Mouse (Mus musculus) stomach, embryonic 14.5 days (tissue): ENCODE data around the gene 1500009C09Rik. TPM values are rescaled to one million over a fixed set of nuclear protein-coding genes. Genes with fewer than 3 reads are reported as not detected.

Experiments used
- ATAC-seq: fragments of 200-750 bp; cut with Nextera tagmentation; 2 replicates; pipeline ENCODE4 v1.8.0; 2017; ENCODE audit warnings: low read depth, moderate TSS enrichment; ENCODE audit not compliant: insufficient number of reproducible peaks, insufficient read depth, low FRiP score
- H3K27ac ChIP-seq: fragments of 300-500 bp; sonication (generic); 2 replicates; pipeline ENCODE4 v1.5.1; 2014; ENCODE audit warnings: mild to moderate bottlenecking, low read length, moderate library complexity, mixed read lengths
- H3K27me3 ChIP-seq: fragments of 300-500 bp; sonication (generic); 2 replicates; pipeline ENCODE4 v1.6.1; 2014; ENCODE audit warnings: low read length, control low read depth, mixed read lengths; ENCODE audit not compliant: control insufficient read depth, insufficient read depth
- H3K36me3 ChIP-seq: fragments of 300-500 bp; sonication (generic); 2 replicates; pipeline ENCODE4 v1.6.1; 2014; ENCODE audit warnings: mild to moderate bottlenecking, control low read depth, low read length, moderate library complexity, mixed read lengths; ENCODE audit not compliant: control insufficient read depth, insufficient read depth
- H3K4me1 ChIP-seq: fragments of 300-500 bp; sonication (generic); 2 replicates; pipeline ENCODE4 v1.6.1; 2014; ENCODE audit warnings: low read length, control low read depth, mixed read lengths; ENCODE audit not compliant: control insufficient read depth, insufficient read depth
- H3K4me2 ChIP-seq: fragments of 300-500 bp; sonication (generic); replicated peaks from 2 replicates; pipeline ENCODE4 v1.6.1; 2014; ENCODE audit warnings: low read depth, low read length, control low read depth
- H3K4me3 ChIP-seq: fragments of 300-500 bp; sonication (generic); 2 replicates; pipeline ENCODE4 v1.5.1; 2014; ENCODE audit warnings: low read depth, low read length, control low read depth
- H3K9ac ChIP-seq: fragments of 300-500 bp; sonication (generic); replicated peaks from 2 replicates; pipeline ENCODE4 v1.6.1; 2014; ENCODE audit warnings: low read depth, mild to moderate bottlenecking, control low read depth, low read length, moderate library complexity, mixed read lengths
- H3K9me3 ChIP-seq: fragments of 300-500 bp; sonication (generic); 2 replicates; pipeline ENCODE4 v1.6.1; 2016; ENCODE audit warnings: low read depth, low read length, control low read depth; ENCODE audit not compliant: control insufficient read depth
- WGBS: fragments of 180-500 bp; shearing (Covaris S2); extraction: QIAGEN DNeasy Blood & Tissue Kit; methylation state at CpG from one replicate; pipeline ENCODE4 v1.1.7; 2014; 5-methylcytosine and 5-hydroxymethylcytosine counted together
- polyA plus RNA-seq: library from polyadenylated mRNA; unstranded; fragments of >200 nt; fragmentation: Nextera tagmentation; extraction: Ambion mirVana; gene quantifications from 2 replicates; pipeline ENCODE4 v1.2.1, GENCODE M21; 2014

Gene 1500009C09Rik
- polyA plus RNA-seq, 1 experiment from 2014 or later, result not detected

- peak overlapping the region; percentile 47 for H3K4me3 ChIP-seq
Observed at GRCm38 (mm10) chr15:82274927-82275901, 23.0 kb downstream of the 1500009C09Rik start.

GRCm38 (mm10) chr15:82277591-82277990 is 25.4 kb downstream of the 1500009C09Rik start:
- Histone ChIP-seq H3K4me2 (no peak overlapping the region), H3K9me3 (no peaks in the 10 kb centered on the region), H3K4me1 (peaks cover 13% of the 10 kb centered on the region; the same call in 1 of the 2 replicates), H3K4me3 (no peak overlapping the region), H3K9ac (no peak overlapping the region), H3K27ac (no peak overlapping the region), H3K27me3 (peaks cover 6% of the 10 kb centered on the region), H3K36me3 (no peaks in the 10 kb centered on the region; the same call in 1 of the 2 replicates)
- WGBS, result 63% methylated on average over 5 of the region's 5 CpGs
- no peak for ATAC-seq

More at GRCm38 (mm10) chr15:82274927-82275901, 23.0 kb downstream of the 1500009C09Rik start:
- no peaks in the 10 kb centered on the region; the same call in 1 of the 2 replicates for H3K36me3 ChIP-seq
- peak overlapping the region; percentile 82 for H3K4me2 ChIP-seq
- WGBS, result 1% methylated on average over 67 of the region's 86 CpGs
- H3K27me3 ChIP-seq, result peaks cover 6% of the 10 kb centered on the region
- peaks cover 13% of the 10 kb centered on the region; the same call in 1 of the 2 replicates for H3K4me1 ChIP-seq
- no peaks in the 10 kb centered on the region for H3K9me3 ChIP-seq
- peak overlapping the region; percentile 58 for H3K9ac ChIP-seq
- peak; percentile 39; the same call in 1 of the 2 replicates for ATAC-seq
- H3K27ac ChIP-seq, result peak overlapping the region; percentile 1; the same call in 1 of the 2 replicates

GRCm38 (mm10) chr15:82280638-82281037 is 28.4 kb downstream of the 1500009C09Rik start:
- no peak overlapping the region for H3K27ac ChIP-seq
- H3K4me2 ChIP-seq, result no peak overlapping the region
- no peaks in the 10 kb centered on the region for H3K27me3 ChIP-seq
- peaks cover 3% of the 10 kb centered on the region; the same call in 1 of the 2 replicates for H3K36me3 ChIP-seq
- H3K4me1 ChIP-seq, result peaks cover 5% of the 10 kb centered on the region; the same call in 1 of the 2 replicates
- H3K4me3 ChIP-seq, result no peak overlapping the region
- ATAC-seq, result no peak
- no peak overlapping the region for H3K9ac ChIP-seq
- 76% methylated on average over 4 of the region's 4 CpGs for WGBS
- H3K9me3 ChIP-seq, result no peaks in the 10 kb centered on the region

GRCm38 (mm10) chr15:82286157-82286556 is 34.0 kb downstream of the 1500009C09Rik start:
- H3K27ac ChIP-seq, result no peak overlapping the region
- no peak overlapping the region for H3K9ac ChIP-seq
- ATAC-seq, result no peak
- peaks cover 3% of the 10 kb centered on the region for H3K36me3 ChIP-seq
- no peak overlapping the region for H3K4me2 ChIP-seq
- no peak overlapping the region for H3K4me3 ChIP-seq
- no peaks in the 10 kb centered on the region for H3K27me3 ChIP-seq
- H3K4me1 ChIP-seq, result no peaks in the 10 kb centered on the region
- no peaks in the 10 kb centered on the region for H3K9me3 ChIP-seq
- 56% methylated on average over 12 of the region's 12 CpGs for WGBS

GRCm38 (mm10) chr15:82290252-82290651 is 38.1 kb downstream of the 1500009C09Rik start:
- Histone ChIP-seq H3K4me3 (no peak overlapping the region), H3K27me3 (no peaks in the 10 kb centered on the region), H3K27ac (no peak overlapping the region), H3K4me1 (peaks cover 10% of the 10 kb centered on the region; the same call in 1 of the 2 replicates), H3K4me2 (no peak overlapping the region), H3K36me3 (no peaks in the 10 kb centered on the region; the same call in 1 of the 2 replicates), H3K9ac (no peak overlapping the region), H3K9me3 (no peaks in the 10 kb centered on the region)
- ATAC-seq, result no peak
- WGBS, result 92% methylated on average over 7 of the region's 7 CpGs

GRCm38 (mm10) chr15:82292851-82293250 is 40.7 kb downstream of the 1500009C09Rik start:
- 20% methylated on average over 5 of the region's 5 CpGs for WGBS
- H3K4me3 ChIP-seq, result no peak overlapping the region

GRCm38 (mm10) chr15:82293271-82293711 is 41.1 kb downstream of the 1500009C09Rik start:
- no peaks in the 10 kb centered on the region for H3K36me3 ChIP-seq
- H3K4me3 ChIP-seq, result no peak overlapping the region
- H3K27me3 ChIP-seq, result no peaks in the 10 kb centered on the region
- H3K9me3 ChIP-seq, result no peaks in the 10 kb centered on the region
- no peak overlapping the region for H3K9ac ChIP-seq
- peak; percentile 65; the same call in 1 of the 2 replicates for ATAC-seq
- H3K27ac ChIP-seq, result no peak overlapping the region
- H3K4me2 ChIP-seq, result peak overlapping the region; percentile 5; the same call in 1 of the 2 replicates
- WGBS, result 6% methylated on average over 7 of the region's 7 CpGs
- H3K4me1 ChIP-seq, result peaks cover 10% of the 10 kb centered on the region; the same call in 1 of the 2 replicates

More at GRCm38 (mm10) chr15:82292851-82293250, 40.7 kb downstream of the 1500009C09Rik start:
- no peaks in the 10 kb centered on the region for H3K36me3 ChIP-seq
- H3K9ac ChIP-seq, result no peak overlapping the region
- no peak overlapping the region for H3K27ac ChIP-seq
- H3K9me3 ChIP-seq, result no peaks in the 10 kb centered on the region
- peak overlapping the region; percentile 5; the same call in 1 of the 2 replicates for H3K4me2 ChIP-seq
- H3K4me1 ChIP-seq, result peaks cover 10% of the 10 kb centered on the region; the same call in 1 of the 2 replicates
- no peak for ATAC-seq
- no peaks in the 10 kb centered on the region for H3K27me3 ChIP-seq

GRCm38 (mm10) chr15:82294059-82294458 is 41.9 kb downstream of the 1500009C09Rik start:
- no peak overlapping the region for H3K27ac ChIP-seq
- H3K36me3 ChIP-seq, result no peaks in the 10 kb centered on the region
- no peak overlapping the region for H3K4me3 ChIP-seq
- no peaks in the 10 kb centered on the region for H3K27me3 ChIP-seq
- H3K4me2 ChIP-seq, result no peak overlapping the region
- no peak overlapping the region for H3K9ac ChIP-seq
- H3K4me1 ChIP-seq, result peaks cover 10% of the 10 kb centered on the region; the same call in 1 of the 2 replicates
- H3K9me3 ChIP-seq, result no peaks in the 10 kb centered on the region
- ATAC-seq, result no peak
- 42% methylated on average over 8 of the region's 8 CpGs for WGBS
